Mouse (Mus musculus) C2C12 (cell line): Measurements from ENCODE around the gene Lrp8. TPM values are rescaled to one million over a fixed set of nuclear protein-coding genes. Genes with fewer than 3 reads are reported as not detected.
A peak's percentile ranks its signal among the peaks of the same experiment; 100 is the strongest.

Source experiments
- H3K27me3 ChIP-seq: one replicate; pipeline ENCODE4 v1.6.1; 2011; ENCODE audit not compliant: control insufficient read depth, insufficient read depth, insufficient read length
- H3K36me3 ChIP-seq: one replicate; pipeline ENCODE4 v1.6.1; 2011; ENCODE audit not compliant: control insufficient read depth, insufficient read depth
- H3K4me3 ChIP-seq: one replicate; pipeline ENCODE4 v1.5.1; 2011; ENCODE audit warnings: mild to moderate bottlenecking, control low read depth; ENCODE audit not compliant: poor library complexity, insufficient read depth, severe bottlenecking
- H3K79me2 ChIP-seq: one replicate; pipeline ENCODE4 v1.6.1; 2011; ENCODE audit not compliant: control insufficient read depth, insufficient read depth
- H3K79me3 ChIP-seq: one replicate; pipeline ENCODE4 v1.6.1; 2011; ENCODE audit warnings: low read depth, control low read depth
- H3ac ChIP-seq: one replicate; pipeline ENCODE3; 2011; ENCODE audit warnings: low read depth; ENCODE audit not compliant: control insufficient read depth, insufficient read length
- CEBPB ChIP-seq: IDR thresholded peaks from one replicate; pipeline ENCODE4 v1.6.1; 2011; ENCODE audit warnings: low read depth, mild to moderate bottlenecking, control low read depth, moderate library complexity
- CTCF ChIP-seq: IDR thresholded peaks from one replicate; pipeline ENCODE4 v1.5.1; 2011; ENCODE audit not compliant: control insufficient read depth, insufficient read depth, insufficient read length
- FOSL1 ChIP-seq: IDR thresholded peaks from one replicate; pipeline ENCODE4 v1.8.0; 2011; ENCODE audit warnings: mild to moderate bottlenecking, low read length; ENCODE audit not compliant: poor library complexity, insufficient read depth, severe bottlenecking
- MAX ChIP-seq: IDR thresholded peaks from one replicate; pipeline ENCODE4 v1.6.1; 2011; ENCODE audit warnings: mild to moderate bottlenecking, control low read depth
- MYOD1 ChIP-seq: IDR thresholded peaks from one replicate; pipeline ENCODE4 v1.6.1; 2011; ENCODE audit warnings: low read depth; ENCODE audit not compliant: control insufficient read depth, insufficient read length
- MYOG ChIP-seq: IDR thresholded peaks from one replicate; pipeline ENCODE4 v1.6.1; 2011; ENCODE audit not compliant: control insufficient read depth, insufficient read length; ENCODE audit errors: extremely low read depth
- USF1 ChIP-seq: IDR thresholded peaks from one replicate; pipeline ENCODE4 v1.6.1; 2011; ENCODE audit warnings: low read depth, mild to moderate bottlenecking, control low read depth, moderate library complexity
- polyA plus RNA-seq: library from polyadenylated mRNA; unstranded; fragments of >200 nt; fragmentation: generic; extraction: Trizol; gene quantifications from one replicate; pipeline ENCODE4 v1.2.1, GENCODE M21; 2012; ENCODE audit warnings: missing spikeins

The Lrp8 gene
- polyA plus RNA-seq, 1 experiment: 8.3 TPM

GRCm38 (mm10) chr4:107906561-107906960, 104.5 kb downstream of the Lrp8 start:
- H3ac ChIP-seq: no peak overlapping the region
- no peaks in the 10 kb centered on the region for H3K79me2 ChIP-seq
- peaks cover 21% of the 10 kb centered on the region for H3K36me3 ChIP-seq

GRCm38 (mm10) chr4:107910020-107910419, 108.0 kb downstream of the Lrp8 start:
- no peak for TF ChIP-seq USF1
- no peak for TF ChIP-seq FOSL1
- TF ChIP-seq CEBPB: no peak
- no peak for TF ChIP-seq CTCF
- no peak for TF ChIP-seq MYOD1
- TF ChIP-seq MAX: no peak
- TF ChIP-seq MYOG: no peak
- Histone ChIP-seq H3K36me3 (peaks cover 29% of the 10 kb centered on the region), H3K79me2 (no peaks in the 10 kb centered on the region), H3K79me3 (no peaks in the 10 kb centered on the region), H3K27me3 (no peaks in the 10 kb centered on the region), H3K4me3 (no peak overlapping the region), H3ac (no peak overlapping the region)

More at GRCm38 (mm10) chr4:107906561-107906960, 104.5 kb downstream of the Lrp8 start:
- no peaks in the 10 kb centered on the region for H3K27me3 ChIP-seq
- H3K79me3 ChIP-seq: no peaks in the 10 kb centered on the region
- H3K4me3 ChIP-seq: no peak overlapping the region
- TF ChIP-seq MAX: no peak
- TF ChIP-seq FOSL1: no peak

DNA sequence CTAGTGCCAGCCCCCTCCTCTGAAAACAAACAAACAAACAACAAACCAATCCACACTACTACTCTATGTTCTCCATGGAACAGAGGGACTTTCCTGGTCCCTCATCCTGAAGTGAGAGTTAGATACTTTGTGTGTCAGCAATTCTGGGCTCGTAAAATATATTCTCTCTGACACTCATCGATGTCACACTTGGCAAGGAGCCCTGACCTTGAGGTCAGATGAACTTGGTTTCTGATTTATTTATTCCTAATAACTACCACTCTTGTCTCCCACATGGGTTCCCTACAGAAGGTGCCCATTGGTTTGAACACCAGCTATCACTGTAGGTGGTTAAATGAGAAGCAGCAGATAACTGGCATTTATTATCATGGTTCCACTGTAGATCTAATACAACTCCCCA, 118.3 kb downstream of the Lrp8 start:
- H3ac ChIP-seq: no peak overlapping the region
- no peaks in the 10 kb centered on the region for H3K27me3 ChIP-seq
- no peaks in the 10 kb centered on the region for H3K36me3 ChIP-seq

DNA sequence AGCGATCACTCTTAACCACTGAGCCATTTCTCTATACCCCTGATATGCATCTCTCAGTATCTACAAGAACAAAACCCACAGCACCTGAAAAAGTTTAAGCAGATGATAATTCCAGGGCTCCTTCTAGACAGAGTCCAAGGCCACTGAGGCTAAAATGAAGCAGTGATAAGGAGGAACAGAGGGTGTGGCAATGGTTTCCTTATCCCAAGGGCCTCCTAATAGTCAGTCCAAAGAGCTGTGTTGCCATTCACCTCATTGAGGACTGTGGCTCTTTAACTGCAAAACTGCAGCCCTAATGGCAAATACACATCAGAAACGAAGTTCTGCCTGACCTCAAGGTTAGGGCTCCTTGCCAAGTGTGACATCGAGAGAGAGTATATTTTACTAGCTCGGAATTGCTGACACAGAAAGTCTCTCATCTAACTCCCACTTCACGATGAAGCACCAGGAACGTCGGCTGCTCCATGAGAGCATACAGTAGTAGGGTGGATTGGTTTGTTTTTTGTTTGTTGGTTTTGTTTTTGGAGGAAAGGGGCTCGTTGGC, 119.2 kb downstream of the Lrp8 start:
- Histone ChIP-seq H3K79me3 (no peaks in the 10 kb centered on the region), H3K36me3 (no peaks in the 10 kb centered on the region), H3K79me2 (no peaks in the 10 kb centered on the region), H3K4me3 (no peak overlapping the region), H3ac (no peak overlapping the region), H3K27me3 (no peaks in the 10 kb centered on the region)
- no peak for TF ChIP-seq USF1
- TF ChIP-seq CEBPB: no peak

More for the DNA sequence above, 118.3 kb downstream of the Lrp8 start:
- Histone ChIP-seq H3K79me3 (no peaks in the 10 kb centered on the region), H3K4me3 (no peak overlapping the region), H3K79me2 (no peaks in the 10 kb centered on the region)
- TF ChIP-seq CEBPB (no peak), MAX (no peak), MYOD1 (no peak), MYOG (no peak), USF1 (no peak), FOSL1 (no peak), CTCF (no peak)

DNA sequence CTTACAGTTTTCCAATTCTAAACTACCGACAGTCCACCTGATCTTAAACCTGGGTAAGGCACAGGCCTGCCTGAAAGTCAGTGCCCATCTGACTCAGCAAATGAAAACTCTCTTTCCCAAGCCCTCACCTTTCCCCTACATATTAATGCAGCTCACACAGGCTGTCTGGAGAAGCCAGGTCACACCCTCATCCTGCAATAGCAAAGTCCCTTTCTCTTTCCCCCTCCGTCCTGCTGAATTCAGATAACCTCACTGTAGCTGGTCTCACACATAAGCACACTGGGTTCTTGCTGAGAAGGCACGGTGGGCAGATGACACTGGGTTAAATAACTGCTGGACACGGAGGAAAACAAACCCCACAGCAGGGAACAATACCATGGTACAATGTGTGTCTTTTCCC, 119.9 kb downstream of the Lrp8 start:
- no peaks in the 10 kb centered on the region for H3K36me3 ChIP-seq
- no peak overlapping the region for H3K4me3 ChIP-seq
- H3K79me3 ChIP-seq: no peaks in the 10 kb centered on the region
- H3ac ChIP-seq: no peak overlapping the region
- no peaks in the 10 kb centered on the region for H3K27me3 ChIP-seq
- H3K79me2 ChIP-seq: no peaks in the 10 kb centered on the region
- TF ChIP-seq USF1: no peak
- TF ChIP-seq MAX: no peak
- no peak for TF ChIP-seq FOSL1
- TF ChIP-seq MYOG: no peak
- no peak for TF ChIP-seq CEBPB
- no peak for TF ChIP-seq CTCF
- TF ChIP-seq MYOD1: no peak

- no peaks in the 10 kb centered on the region for H3K36me3 ChIP-seq
- no peaks in the 10 kb centered on the region for H3K79me2 ChIP-seq
- H3K4me3 ChIP-seq: peak within 1 kb of the TSS; percentile 48
- H3K79me3 ChIP-seq: no peaks in the 10 kb centered on the region
- H3ac ChIP-seq: peak within 1 kb of the TSS; percentile 84
- H3K27me3 ChIP-seq: no peaks in the 10 kb centered on the region
- TF ChIP-seq MYOD1: no peak
- no peak for TF ChIP-seq MYOG
- no peak for TF ChIP-seq MAX
- no peak for TF ChIP-seq CEBPB
These were observed 121.2 kb downstream of the Lrp8 start, which contains the start of gene Cpt2 for GRCm38 (mm10) chr4:107923145-107923802. Gene Cpt2, minus strand, starts transcription at chr4:107923610.
